Mouse (Mus musculus) lung, postnatal 0 days (tissue): ENCODE measurements at regions not wholly inside any gene's neighbourhood (a gene's known extent, or its start where the extent isn't known, plus 50 kb on each side); places are given as distances from the start of the nearest gene placed in this dataset.

ENCODE experiments used
- ATAC-seq: fragments of 200-750 bp; cut with Nextera tagmentation; 2 replicates; pipeline ENCODE4 v1.8.0; 2017; ENCODE audit warnings: moderate library complexity
- DNase-seq: peaks from one replicate; pipeline ENCODE4 v3.0.0-alpha.2; 2016; ENCODE audit warnings: low spot score
- H3K27ac ChIP-seq: fragments of 300-500 bp; sonication (generic); 2 replicates; pipeline ENCODE4 v1.5.1; 2014; ENCODE audit warnings: antibody characterized with exemption, mild to moderate bottlenecking, low read length, mixed read lengths
- H3K27me3 ChIP-seq: fragments of 300-500 bp; sonication (generic); replicated peaks from 2 replicates; pipeline ENCODE4 v1.6.1; 2014; ENCODE audit warnings: low read length, mixed read lengths; ENCODE audit not compliant: insufficient read depth
- H3K36me3 ChIP-seq: fragments of 300-500 bp; sonication (generic); 2 replicates; pipeline ENCODE4 v1.6.1; 2014; ENCODE audit warnings: low read length, mixed read lengths; ENCODE audit not compliant: insufficient read depth
- H3K4me1 ChIP-seq: fragments of 300-500 bp; sonication (generic); 2 replicates; pipeline ENCODE4 v1.6.1; 2014; ENCODE audit warnings: antibody characterized with exemption, low read depth, low read length, mixed read lengths; ENCODE audit not compliant: insufficient read depth
- H3K4me2 ChIP-seq: fragments of 300-500 bp; sonication (generic); replicated peaks from 2 replicates; pipeline ENCODE4 v1.6.1; 2014; ENCODE audit warnings: low read depth, mild to moderate bottlenecking, low read length, moderate library complexity, mixed read lengths
- H3K4me3 ChIP-seq: fragments of 300-500 bp; sonication (generic); 2 replicates; pipeline ENCODE4 v1.5.1; 2014; ENCODE audit warnings: low read depth, low read length
- H3K9ac ChIP-seq: fragments of 300-500 bp; sonication (generic); replicated peaks from 2 replicates; pipeline ENCODE4 v1.6.1; 2014; ENCODE audit warnings: low read depth, mild to moderate bottlenecking
- H3K9me3 ChIP-seq: fragments of 300-500 bp; sonication (generic); 2 replicates; pipeline ENCODE4 v1.6.1; 2016; ENCODE audit warnings: low read length, mixed read lengths
- CTCF ChIP-seq: IDR thresholded peaks from 2 replicates; pipeline ENCODE4 v1.5.1; 2016; ENCODE audit warnings: antibody characterized with exemption, mild to moderate bottlenecking
- EP300 ChIP-seq: IDR thresholded peaks from 2 replicates; pipeline ENCODE4 v1.6.1; 2016; ENCODE audit warnings: antibody characterized with exemption, mild to moderate bottlenecking, control low read depth
- WGBS: fragments of 180-500 bp; shearing (Covaris S2); extraction: QIAGEN DNeasy Blood & Tissue Kit; methylation state at CpG from one replicate; pipeline ENCODE4 v1.1.7; 2014; 5-methylcytosine and 5-hydroxymethylcytosine counted together

DNA sequence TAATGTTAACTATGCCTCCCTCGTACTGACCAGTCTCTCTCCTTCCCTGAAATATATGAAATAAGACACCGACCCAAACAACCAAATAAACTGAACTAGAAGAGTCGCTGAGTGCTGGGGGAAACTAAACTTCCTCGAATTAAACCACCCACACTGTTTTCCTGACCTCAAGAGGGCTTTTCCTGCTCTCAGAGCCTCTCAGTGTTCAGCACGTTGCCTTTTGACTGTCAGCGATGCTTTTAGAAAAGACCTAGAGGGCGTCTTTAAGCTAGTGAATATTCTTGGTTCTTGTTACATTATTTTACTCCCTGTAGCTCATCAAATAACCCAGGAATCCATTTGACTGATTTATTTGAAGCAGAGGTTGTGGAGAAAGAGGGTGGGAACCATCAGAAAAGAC is 76.2 kb upstream of the Ifne start:
- peak; percentile 25 for DNase-seq
- 14% methylated on average over 7 of the region's 7 CpGs for WGBS

DNA sequence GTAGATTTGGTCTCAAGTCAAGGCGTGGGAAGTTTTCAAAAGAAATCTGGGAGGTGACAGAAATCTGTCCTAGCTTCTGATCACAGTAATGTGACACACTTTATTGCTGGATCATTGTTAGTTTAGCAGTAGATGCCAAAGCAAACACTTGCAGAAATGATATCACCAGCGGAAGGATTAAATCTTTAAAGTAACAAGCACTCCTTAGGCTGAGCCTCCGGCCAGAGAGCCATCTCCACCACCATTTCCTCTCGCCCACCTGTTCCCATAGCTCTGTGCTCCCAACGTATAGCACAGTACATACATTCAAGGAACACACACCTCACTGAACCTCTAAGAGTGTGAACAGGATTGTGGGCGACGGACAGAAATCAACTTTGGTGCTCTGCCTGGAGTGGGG is 75.6 kb upstream of the Ifne start:
- Histone ChIP-seq H3K9ac (no peak overlapping the region), H3K4me3 (no peak overlapping the region), H3K27me3 (no peaks in the 10 kb centered on the region), H3K36me3 (no peaks in the 10 kb centered on the region), H3K4me1 (no peaks in the 10 kb centered on the region), H3K9me3 (no peaks in the 10 kb centered on the region), H3K27ac (no peak overlapping the region), H3K4me2 (peak overlapping the region; percentile 22)
- TF ChIP-seq CTCF (no peak), EP300 (no peak)
- 55% methylated on average over 7 of the region's 7 CpGs for WGBS
- DNase-seq (peak; percentile 33), ATAC-seq (peak; percentile 60)

More for the DNA sequence above, 76.2 kb upstream of the Ifne start:
- TF ChIP-seq EP300 (no peak), CTCF (no peak)
- Histone ChIP-seq H3K36me3 (no peaks in the 10 kb centered on the region), H3K27ac (no peak overlapping the region), H3K9ac (no peak overlapping the region), H3K4me1 (no peaks in the 10 kb centered on the region), H3K4me2 (peak overlapping the region; percentile 22), H3K9me3 (no peaks in the 10 kb centered on the region), H3K4me3 (no peak overlapping the region), H3K27me3 (no peaks in the 10 kb centered on the region)
- no peak for ATAC-seq

DNA sequence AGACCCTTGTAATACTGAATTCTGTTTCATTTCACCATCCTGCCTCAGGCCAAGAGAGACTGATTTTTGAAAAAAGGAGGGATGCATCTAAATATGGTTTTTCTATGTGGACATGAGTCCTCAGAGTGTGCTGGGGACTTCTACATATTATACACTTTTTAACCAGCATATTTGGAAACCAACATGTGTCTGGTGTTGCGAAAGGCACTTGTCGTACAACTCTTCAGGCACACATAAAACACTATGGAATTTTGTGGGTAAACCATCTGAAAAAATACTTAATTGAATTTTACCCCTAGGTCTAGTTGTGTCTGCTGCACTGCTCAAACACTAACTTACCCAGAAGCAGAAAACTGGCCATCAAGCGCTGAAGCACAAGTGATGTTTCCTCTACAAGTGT is 74.0 kb upstream of the Ifne start:
- no peaks in the 10 kb centered on the region for H3K36me3 ChIP-seq
- WGBS: 80% methylated on average over 3 of the region's 3 CpGs
- no peak overlapping the region for H3K4me2 ChIP-seq
- no peak overlapping the region for H3K27ac ChIP-seq
- H3K9ac ChIP-seq: no peak overlapping the region
- TF ChIP-seq EP300 (no peak), CTCF (no peak)
- DNase-seq: no peak
- H3K4me1 ChIP-seq: no peaks in the 10 kb centered on the region
- no peak overlapping the region for H3K4me3 ChIP-seq
- no peaks in the 10 kb centered on the region for H3K9me3 ChIP-seq
- no peaks in the 10 kb centered on the region for H3K27me3 ChIP-seq
- no peak for ATAC-seq

DNA sequence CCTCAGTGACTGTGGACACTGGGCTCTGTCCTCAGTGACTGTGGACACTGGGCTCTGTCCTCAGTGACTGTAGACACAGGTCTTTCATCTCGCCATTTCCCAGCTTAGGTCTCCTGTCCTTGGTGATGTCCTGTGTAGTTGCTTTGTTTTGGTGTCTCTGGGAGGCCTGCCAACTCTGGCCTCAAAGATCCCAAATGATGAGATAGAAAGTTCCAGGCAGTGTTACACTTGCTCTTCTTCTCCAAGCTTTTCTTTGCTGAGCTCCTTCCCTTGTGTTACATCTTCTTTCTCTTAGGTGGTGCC is 71.0 kb upstream of the Ifne start:
- H3K4me1 ChIP-seq: no peaks in the 10 kb centered on the region
- 35% methylated on average over 1 of the region's 1 CpGs for WGBS
- no peak overlapping the region for H3K9ac ChIP-seq
- no peaks in the 10 kb centered on the region for H3K27me3 ChIP-seq
- TF ChIP-seq CTCF (no peak), EP300 (no peak)
- DNase-seq: no peak
- no peak overlapping the region for H3K4me2 ChIP-seq
- no peaks in the 10 kb centered on the region for H3K36me3 ChIP-seq
- no peak overlapping the region for H3K4me3 ChIP-seq
- no peak for ATAC-seq
- no peak overlapping the region for H3K27ac ChIP-seq
- H3K9me3 ChIP-seq: no peaks in the 10 kb centered on the region

DNA sequence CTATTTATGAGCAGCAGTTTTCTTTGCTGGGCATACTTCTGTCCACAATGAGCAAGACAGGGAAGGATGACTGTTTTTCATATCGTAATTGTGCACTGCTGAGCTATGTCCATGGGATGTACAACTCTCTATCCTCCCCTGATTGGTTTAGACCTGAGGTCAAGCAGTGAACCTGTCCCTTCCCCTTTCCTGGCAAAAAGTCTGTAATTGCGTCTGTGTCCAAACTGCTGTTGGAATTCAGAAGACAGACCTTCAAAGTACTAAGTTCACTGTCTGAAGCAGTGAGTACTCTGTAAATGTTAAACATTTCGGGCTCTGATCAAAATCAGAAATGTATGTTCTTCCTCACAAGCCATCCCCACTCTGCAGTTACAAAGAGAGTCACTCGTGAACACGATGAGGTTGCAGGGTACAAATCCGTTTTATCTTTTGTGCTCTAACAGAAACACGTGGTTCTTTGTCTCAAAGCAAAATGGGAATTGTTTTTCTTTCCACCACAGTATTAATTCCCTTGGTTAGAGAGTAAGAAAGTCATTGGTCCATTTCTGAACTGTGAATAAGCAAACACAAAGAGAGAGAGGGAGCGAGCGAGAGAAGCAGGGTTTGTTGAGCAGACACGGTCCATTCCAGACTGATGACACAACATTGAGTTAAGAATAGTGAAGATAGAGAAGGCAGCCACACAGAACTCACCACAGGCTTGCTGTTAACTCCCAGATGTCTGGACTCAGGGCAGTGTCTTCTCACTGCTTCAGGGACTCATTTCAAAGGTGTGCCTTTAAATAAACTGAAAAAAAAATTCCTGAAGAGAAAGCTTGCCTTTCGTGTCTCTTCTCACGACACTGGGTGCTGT is 70.4 kb upstream of the Ifne start:
- DNase-seq: no peak
- no peak overlapping the region for H3K4me2 ChIP-seq

DNA sequence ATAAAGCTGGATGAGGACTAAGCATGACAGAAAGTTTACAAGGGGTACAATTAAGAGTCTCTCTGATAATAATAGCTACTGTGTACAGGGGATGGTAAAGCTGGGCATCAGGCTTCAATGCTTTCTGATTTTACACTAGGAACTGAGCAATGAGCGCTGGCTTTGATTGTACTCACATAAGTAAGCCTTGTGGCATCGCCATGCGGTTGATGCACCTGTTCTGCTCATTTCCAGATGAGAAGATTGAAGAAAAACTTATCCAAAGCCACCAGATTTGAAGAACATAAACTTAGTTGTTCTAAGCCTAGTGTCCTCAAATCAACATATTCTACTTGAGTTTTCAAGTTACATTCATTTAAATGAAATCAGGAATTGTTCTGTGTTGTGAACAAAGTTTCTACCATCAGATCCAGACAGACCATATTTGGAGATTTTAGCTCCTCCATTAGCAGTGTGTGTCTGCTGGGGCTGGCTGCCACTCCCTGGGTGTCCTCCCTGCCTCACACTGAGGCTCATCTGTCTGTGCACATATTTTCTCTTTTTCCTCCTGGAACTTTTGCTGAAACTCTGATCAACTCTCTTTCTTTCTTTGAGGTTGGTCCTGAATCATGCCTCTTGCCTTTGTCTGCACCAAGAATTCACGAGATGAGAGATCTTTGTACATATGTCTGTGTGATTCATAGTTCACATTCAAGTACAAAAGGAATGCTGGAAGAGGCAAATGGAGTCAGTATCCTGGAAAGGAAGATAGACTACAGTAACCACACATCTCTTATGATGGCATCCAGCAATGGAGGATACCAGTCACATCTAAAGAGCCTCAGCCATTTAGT is 68.2 kb upstream of the Ifne start:
- no peak overlapping the region for H3K4me2 ChIP-seq
- H3K9ac ChIP-seq: no peak overlapping the region
- H3K36me3 ChIP-seq: no peaks in the 10 kb centered on the region
- H3K27ac ChIP-seq: no peak overlapping the region
- no peaks in the 10 kb centered on the region for H3K9me3 ChIP-seq
- 78% methylated on average over 4 of the region's 4 CpGs for WGBS
- H3K27me3 ChIP-seq: no peaks in the 10 kb centered on the region
- ATAC-seq: no peak
- no peaks in the 10 kb centered on the region for H3K4me1 ChIP-seq
- DNase-seq: no peak
- TF ChIP-seq CTCF (no peak), EP300 (no peak)
- H3K4me3 ChIP-seq: no peak overlapping the region

More for the DNA sequence above, 70.4 kb upstream of the Ifne start:
- 49% methylated on average over 12 of the region's 12 CpGs for WGBS
- Histone ChIP-seq H3K4me1 (no peaks in the 10 kb centered on the region), H3K36me3 (no peaks in the 10 kb centered on the region), H3K27me3 (no peaks in the 10 kb centered on the region), H3K4me3 (no peak overlapping the region), H3K9ac (no peak overlapping the region), H3K27ac (no peak overlapping the region), H3K9me3 (no peaks in the 10 kb centered on the region)
- TF ChIP-seq EP300 (no peak), CTCF (no peak)
- ATAC-seq: no peak
